Mouse (Mus musculus): ENCODE measurements around the gene Duoxa1. TPM values are rescaled to one million over a fixed set of nuclear protein-coding genes. Genes with fewer than 3 reads are reported as not detected.

Duoxa1 gene
- total RNA-seq, 1 experiment from 2014 or later = 0.41 TPM

GRCm38 (mm10) chr2:122298096-122298499 is 15.4 kb downstream of the Duoxa1 start, which contains the start of gene Duox2:
TSS of gene Duox2 (minus strand) at chr2:122298449.
- no peak for DNase-seq

GRCm38 (mm10) chr2:122297271-122298095 is 16.0 kb downstream of the Duoxa1 start:
- DNase-seq = no peak

DNA sequence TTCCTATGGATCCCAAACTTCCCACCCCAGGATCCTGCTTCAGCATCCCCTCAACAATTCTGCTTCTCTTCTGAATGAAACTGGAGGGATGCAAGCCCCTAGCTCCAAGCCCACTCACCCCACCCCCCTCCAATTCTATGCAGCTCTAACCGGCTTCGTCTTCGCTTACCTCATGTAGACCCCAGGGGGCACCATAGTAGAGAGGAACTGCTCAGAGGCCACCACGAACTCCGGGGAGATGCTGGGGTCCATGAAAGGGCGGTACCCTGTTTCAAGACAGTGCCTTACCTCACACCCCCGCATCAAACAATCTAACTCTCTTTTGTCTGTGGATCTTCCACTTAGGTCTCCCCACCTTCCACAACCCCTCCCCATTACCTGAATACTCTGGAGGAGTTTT is 18.6 kb downstream of the Duoxa1 start:
- no peak for DNase-seq

GRCm38 (mm10) chr2:122286137-122286536 is 27.4 kb downstream of the Duoxa1 start:
- DNase-seq = no peak

GRCm38 (mm10) chr2:122284091-122284490 is 29.4 kb downstream of the Duoxa1 start:
- no peak for DNase-seq

GRCm38 (mm10) chr2:122278769-122279168 is 34.8 kb downstream of the Duoxa1 start:
- DNase-seq = no peak

DNA sequence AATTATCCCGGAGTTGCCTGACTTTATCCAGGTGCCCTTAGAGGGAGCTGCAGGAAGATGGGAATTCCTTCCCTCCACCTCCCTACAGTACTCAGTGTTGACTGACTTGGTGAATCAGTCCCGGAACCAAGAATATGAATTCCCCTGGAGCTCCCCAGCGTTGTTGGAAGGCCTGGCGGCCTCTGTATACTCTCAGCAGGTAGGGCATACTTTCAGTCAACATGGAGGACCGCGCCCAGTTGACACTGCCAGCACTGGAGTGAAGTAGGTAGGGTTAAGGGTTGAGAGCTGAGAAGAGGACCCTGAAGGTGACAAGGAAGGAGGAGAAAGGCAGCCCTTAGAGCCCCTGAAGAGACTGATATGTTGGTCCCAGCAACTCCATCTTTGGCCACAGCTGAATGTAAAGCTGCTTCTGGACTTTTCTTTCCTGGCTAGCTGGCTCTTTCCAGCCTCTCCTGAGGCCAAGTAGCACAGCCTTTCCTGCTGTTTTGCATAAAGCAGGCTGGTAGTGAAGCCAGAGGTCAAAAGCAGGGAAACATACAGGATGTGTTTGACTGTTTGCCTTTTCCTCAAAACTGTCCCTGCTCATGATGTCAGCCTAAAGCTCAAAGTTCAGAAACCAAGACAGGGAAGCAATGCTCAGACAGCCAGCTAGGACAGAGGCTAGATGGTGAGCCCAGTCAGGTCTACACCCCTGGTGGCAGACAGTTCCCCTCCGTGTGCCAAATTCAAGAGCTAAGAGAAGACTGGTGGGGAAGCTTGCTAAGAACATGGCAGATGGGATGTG is 46.9 kb downstream of the Duoxa1 start:
- no peak for DNase-seq

- DNase-seq = no peak
These were observed 48.8 kb downstream of the Duoxa1 start for GRCm38 (mm10) chr2:122264690-122265089.

- no peak for DNase-seq
These were observed 52.8 kb downstream of the Duoxa1 start for GRCm38 (mm10) chr2:122260729-122261128.

DNA sequence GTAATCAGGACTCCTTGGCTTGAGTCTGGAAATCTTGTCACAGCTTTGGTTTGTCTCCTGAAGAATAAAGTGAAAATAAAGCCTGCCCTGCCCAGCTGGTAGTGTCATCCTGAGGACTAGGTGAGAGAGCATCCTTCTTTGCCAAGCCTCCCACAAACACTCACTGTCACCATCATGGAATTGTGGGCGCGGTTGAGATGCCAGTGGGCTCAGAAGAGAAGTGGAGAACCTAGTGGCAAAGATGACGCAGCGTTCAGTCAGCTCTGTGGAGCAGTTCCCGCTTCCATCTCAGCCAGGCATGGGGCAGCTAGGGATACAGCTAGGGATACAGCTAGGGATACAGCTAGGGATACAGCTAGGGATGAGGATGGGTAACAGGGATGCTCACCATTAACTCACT is 57.5 kb downstream of the Duoxa1 start:
- no peak for DNase-seq

Other genes starting within 250 kb of the Duoxa1 start
- gene Spg11, start 195.3 kb downstream of the Duoxa1 start, total RNA-seq (2021) = 15.3 and 16.9 TPM in 2 replicates
- gene B2m, start 166.0 kb downstream of the Duoxa1 start, total RNA-seq (2021) = 400 and 401 TPM in 2 replicates
- not detected in 2 replicates for gene Trim69, start 153.0 kb downstream of the Duoxa1 start, total RNA-seq (2021)
- 0.26 TPM in 1 of 2 replicates, not detected in the other for gene Patl2, start 127.5 kb downstream of the Duoxa1 start, total RNA-seq (2021)
- gene Terb2, start 127.5 kb downstream of the Duoxa1 start, total RNA-seq (2021) = not detected in 2 replicates
- 61.6 and 101 TPM in 2 replicates for gene Sord, start 79.0 kb downstream of the Duoxa1 start, total RNA-seq (2021)
- gene Duox2, start 15.3 kb downstream of the Duoxa1 start, total RNA-seq (2021) = 0.07 and 0.11 TPM in 2 replicates
- gene Duoxa2, start 14.8 kb downstream of the Duoxa1 start, total RNA-seq (2021) = not detected in 2 replicates
- 0.08 TPM in 1 of 2 replicates, not detected in the other for gene Duox1, start 1.9 kb upstream of the Duoxa1 start, total RNA-seq (2021)
- gene Shf, start 55.4 kb upstream of the Duoxa1 start, total RNA-seq (2021) = 11.7 and 14.6 TPM in 2 replicates
- gene Slc28a2, start 112.7 kb upstream of the Duoxa1 start, total RNA-seq (2021) = 11.1 and 18.9 TPM in 2 replicates
- 0.30 and 1.3 TPM in 2 replicates for gene Gm14085, start 171.2 kb upstream of the Duoxa1 start, total RNA-seq (2021)

All from adrenal gland, postnatal 14 days (tissue).